In the genomic region with DNA sequence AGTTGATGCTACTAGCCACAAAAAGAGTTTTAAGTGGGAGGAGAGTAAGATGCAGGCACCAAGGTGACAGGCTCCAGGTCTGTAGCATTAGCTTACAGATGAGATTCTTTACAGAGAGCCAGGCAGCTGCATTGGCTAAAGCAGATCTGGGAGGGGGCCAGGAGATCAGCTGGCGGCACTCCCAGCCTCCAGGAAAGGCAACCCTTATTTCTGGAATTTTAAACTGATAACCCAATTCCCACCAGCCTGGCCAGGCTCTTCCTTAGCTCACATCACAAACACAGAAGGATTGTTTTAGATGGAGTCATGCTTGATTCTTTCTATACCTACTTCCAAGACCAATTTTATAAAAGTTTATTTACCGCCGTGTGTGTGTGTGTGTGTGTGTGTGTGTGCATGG, we compare ENCODE assay signal across 10 mouse cellular contexts. TPM values are rescaled to one million over a fixed set of nuclear protein-coding genes. Genes with fewer than 3 reads are reported as not detected.
DNase-seq lines count a peak whose midpoint lies in the region; ATAC-seq lines count a peak whose summit lies in the region.
"Had no signal": no experiment of that assay in that cellular context is flagged by ENCODE, and none has a peak within 500 bp of the region (broad histone marks: within the 10 kb centered on the region; RNA-seq: fewer than 3 reads in every experiment).

No protein-coding gene starts in this region.

- H3K4me1 ChIP-seq in kidney, embryonic 16.5 days (ENCODE audit: insufficient read depth, low read length), result peaks cover 3% of the 10 kb centered on the region; the same call in 1 of the 2 replicates
- H3K4me1 ChIP-seq in stomach, embryonic 16.5 days (ENCODE audit: control insufficient read depth, insufficient read depth, low read length), result peaks cover 3% of the 10 kb centered on the region; the same call in 1 of the 2 replicates

- peak; percentile 36 for DNase-seq in adrenal gland, adult 2 months
- DNase-seq in adrenal gland, adult 8-10 months, result no peak
- DNase-seq in right cerebral cortex, postnatal 4 days, result peak; percentile 13
- DNase-seq in right cerebral cortex, postnatal 10 days (ENCODE audit: low spot score in 2 of 2), result no peak
- DNase-seq in frontal cortex, postnatal 14 days (ENCODE audit: low spot score in 2 of 2), result no peak
- DNase-seq in urinary bladder, postnatal 36 days (ENCODE audit: low spot score in 2 of 2), result no peak

- no peak for ATAC-seq in kidney, embryonic 16.5 days (ENCODE audit: low FRiP score, low TSS enrichment)
- ATAC-seq in stomach, embryonic 16.5 days (ENCODE audit: insufficient read depth, low FRiP score), result 0 out of 2 replicates have a peak, but pooled peaks have one; percentile 11
- ATAC-seq: Patski had no signal

- 0 out of 2 replicates have a peak overlapping the region, but pooled peaks have one; percentile 2 for H3K27ac ChIP-seq in kidney, embryonic 16.5 days (ENCODE audit: low read length)
- peak overlapping the region; percentile 65; the same call in 1 of the 2 replicates for H3K27ac ChIP-seq in stomach, embryonic 16.5 days (ENCODE audit: low read length)
- H3K27ac ChIP-seq: macrophage had no signal

- H3K27me3 ChIP-seq in kidney, embryonic 16.5 days (ENCODE audit: insufficient read depth, low read length), result no peaks in the 10 kb centered on the region
- H3K27me3 ChIP-seq in stomach, embryonic 16.5 days (ENCODE audit: control insufficient read depth, insufficient read depth, low read length), result no peaks in the 10 kb centered on the region

- H3K9ac ChIP-seq in kidney, embryonic 16.5 days (replicated peaks; ENCODE audit: low read length), result no peak overlapping the region
- no peak overlapping the region for H3K9ac ChIP-seq in stomach, embryonic 16.5 days (ENCODE audit: low read length)

- WGBS in kidney, embryonic 16.5 days, result 73% methylated on average over 3 of the region's 3 CpGs
- 58% methylated on average over 3 of the region's 3 CpGs for WGBS in stomach, embryonic 16.5 days

- H3K9me3 ChIP-seq in kidney, embryonic 16.5 days (ENCODE audit: low read length), result no peaks in the 10 kb centered on the region
- no peaks in the 10 kb centered on the region for H3K9me3 ChIP-seq in stomach, embryonic 16.5 days (replicated peaks; ENCODE audit: control insufficient read depth, low read length)

- H3K4me3 ChIP-seq in kidney, embryonic 16.5 days (ENCODE audit: low read length), result no peak overlapping the region
- no peak overlapping the region for H3K4me3 ChIP-seq in stomach, embryonic 16.5 days (replicated peaks; ENCODE audit: low read length)

- no peaks in the 10 kb centered on the region for H3K36me3 ChIP-seq in kidney, embryonic 16.5 days (ENCODE audit: insufficient read depth, low read length)
- H3K36me3 ChIP-seq in stomach, embryonic 16.5 days (ENCODE audit: control insufficient read depth, insufficient read depth, low read length), result no peaks in the 10 kb centered on the region

- H3K4me2 ChIP-seq in kidney, embryonic 16.5 days (replicated peaks; ENCODE audit: low read depth, low read length), result no peak overlapping the region
- H3K4me2 ChIP-seq in stomach, embryonic 16.5 days (ENCODE audit: low read depth, low read length), result no peak overlapping the region

RNA-seq across cellular contexts. Expression of gene Tek, which starts 6.7 kb away (rescaled TPM):
- total RNA-seq in adrenal gland, adult 2 months (2021), result 10 to 100 TPM; 40.4 to 59.5 TPM
- polyA plus RNA-seq in adrenal gland, adult 2 months (2012; rRNA removed), result 5.4 and 5.7 TPM in 2 replicates
- total RNA-seq in adrenal gland, adult 8-10 months (2022), result 10 to 100 TPM; 36.4 to 64.0 (median 59.5) TPM
- 41.3 and 44.3 TPM in 2 replicates for polyA plus RNA-seq in kidney, embryonic 16.5 days (2015; fragmentation: Nextera tagmentation; extraction: Ambion mirVana)
- polyA plus RNA-seq in stomach, embryonic 16.5 days (2015; fragmentation: Nextera tagmentation; extraction: Ambion mirVana), result 15.2 and 15.9 TPM in 2 replicates
- polyA plus RNA-seq: macrophage, Patski had no signal

Comparison
In these comparisons a context has a peak if more than half of its experiments do, and no peak if none do; other contexts are left out.
1. DNase-seq: peak in adrenal gland, adult 2 months (single experiment) and right cerebral cortex, postnatal 4 days (single experiment); none in adrenal gland, adult 8-10 months (single experiment), right cerebral cortex, postnatal 10 days (0 of 2), frontal cortex, postnatal 14 days (0 of 2) and urinary bladder, postnatal 36 days (0 of 2).